Mouse (Mus musculus) bone marrow macrophage, adult 2 months (primary cell): ENCODE measurements around the gene Rp2.

Experiments used
- CTCF ChIP-seq: IDR thresholded peaks from 2 replicates; pipeline ENCODE4 v1.5.1; 2012; ENCODE audit warnings: low read depth, mild to moderate bottlenecking, low read length, moderate library complexity
- POLR2A ChIP-seq: IDR thresholded peaks from 2 replicates; pipeline ENCODE4 v1.6.1; 2012; ENCODE audit warnings: mild to moderate bottlenecking, low read depth, low read length, borderline replicate concordance

GRCm38 (mm10) chrX:20418461-20418860, 54.2 kb downstream of the Rp2 start:
- no peak for TF ChIP-seq CTCF
- TF ChIP-seq POLR2A, result no peak
